Mouse (Mus musculus) spleen, adult 2 months (tissue): Measurements from ENCODE around the gene Mymx. TPM values are rescaled to one million over a fixed set of nuclear protein-coding genes. Genes with fewer than 3 reads are reported as not detected.
"Not testable (repeated sequence)": the region's sequence is repeated elsewhere in the genome, so short reads cannot be mapped to it uniquely, and the experiment has no call there.

Experiments
- DNase-seq, 2 experiments: peaks; one replicate each; pipeline versions ENCODE4 v3.0.0 to v3.0.0-alpha.2; 2012 to 2021; ENCODE audit warnings: low spot score in 2 of 2, low read depth in 1 of 2
- H3K27ac ChIP-seq: fragments of 200-500 bp; 2 replicates; pipeline ENCODE4 v1.5.1; 2012; ENCODE audit warnings: low read length, inconsistent platforms; ENCODE audit not compliant: insufficient read depth
- H3K27me3 ChIP-seq: fragments of 200-500 bp; 2 replicates; pipeline ENCODE4 v1.6.1; 2012; ENCODE audit warnings: mild to moderate bottlenecking, moderate library complexity, low read length, inconsistent platforms; ENCODE audit not compliant: control insufficient read depth, insufficient read depth
- H3K36me3 ChIP-seq: fragments of 200-500 bp; 2 replicates; pipeline ENCODE4 v1.6.1; 2012; ENCODE audit warnings: mild to moderate bottlenecking, low read length, inconsistent platforms; ENCODE audit not compliant: control insufficient read depth, insufficient read depth
- H3K4me1 ChIP-seq: fragments of 200-500 bp; 2 replicates; pipeline ENCODE4 v1.6.1; 2011; ENCODE audit warnings: inconsistent platforms; ENCODE audit not compliant: control insufficient read depth, insufficient read depth, insufficient read length
- H3K4me3 ChIP-seq: fragments of 200-500 bp; 2 replicates; pipeline ENCODE4 v1.5.1; 2011; ENCODE audit warnings: mild to moderate bottlenecking, inconsistent platforms; ENCODE audit not compliant: insufficient read depth, insufficient read length; ENCODE audit errors: extremely low read depth
- CTCF ChIP-seq: fragments of 200-500 bp; IDR thresholded peaks from 2 replicates; pipeline ENCODE4 v1.5.1; 2011; ENCODE audit warnings: mild to moderate bottlenecking, inconsistent platforms; ENCODE audit not compliant: insufficient read depth, insufficient read length, insufficient replicate concordance; ENCODE audit errors: extremely low read depth
- POLR2A ChIP-seq: fragments of 200-500 bp; IDR thresholded peaks from 2 replicates; pipeline ENCODE4 v1.6.1; 2011; ENCODE audit warnings: low read depth, low read length, inconsistent platforms
- WGBS: fragments of 180-500 bp; shearing (Covaris S2); methylation state at CpG from one replicate; pipeline ENCODE4 v1.1.7; 2018; 5-methylcytosine and 5-hydroxymethylcytosine counted together
- polyA plus RNA-seq: library from polyadenylated mRNA; depleted of rRNA; stranded (reverse); fragments of >200 nt; gene quantifications from 2 replicates; pipeline ENCODE4 v1.2.3, GENCODE M21; 2012

Mymx gene
- polyA plus RNA-seq, 1 experiment: not detected

GRCm38 (mm10) chr17:45630992-45631391 is 29.1 kb upstream of the Mymx start:
- H3K27ac ChIP-seq: no peak overlapping the region
- no peaks in the 10 kb centered on the region for H3K27me3 ChIP-seq
- WGBS: 78% methylated on average over 3 of the region's 3 CpGs

GRCm38 (mm10) chr17:45629861-45630694 is 28.2 kb upstream of the Mymx start:
- Histone ChIP-seq H3K4me1 (peaks cover 7% of the 10 kb centered on the region; the same call in 1 of the 2 replicates), H3K27ac (no peak overlapping the region; the same call in 1 of the 2 replicates), H3K4me3 (peak overlapping the region; percentile 30; the same call in 1 of the 2 replicates), H3K27me3 (no peaks in the 10 kb centered on the region), H3K36me3 (no peaks in the 10 kb centered on the region)
- peak; percentile 49 to 55 for DNase-seq
- WGBS: 6% methylated on average over 34 of the region's 34 CpGs
- TF ChIP-seq CTCF: peak; percentile 20; the same call in 1 of the 2 replicates
- TF ChIP-seq POLR2A: no peak

More at GRCm38 (mm10) chr17:45630992-45631391, 29.1 kb upstream of the Mymx start:
- TF ChIP-seq CTCF (no peak), POLR2A (no peak)
- no peak overlapping the region for H3K4me3 ChIP-seq
- H3K4me1 ChIP-seq: peaks cover 7% of the 10 kb centered on the region; the same call in 1 of the 2 replicates
- no peak for DNase-seq
- H3K36me3 ChIP-seq: no peaks in the 10 kb centered on the region

GRCm38 (mm10) chr17:45628885-45629855 is 27.3 kb upstream of the Mymx start:
- no peak overlapping the region for H3K4me3 ChIP-seq
- DNase-seq: no peak
- no peaks in the 10 kb centered on the region for H3K27me3 ChIP-seq
- no peak overlapping the region; the same call in 1 of the 2 replicates for H3K27ac ChIP-seq
- no peak for TF ChIP-seq POLR2A
- TF ChIP-seq CTCF: no peak
- 36% methylated on average over 13 of the region's 13 CpGs for WGBS
- H3K4me1 ChIP-seq: peaks cover 7% of the 10 kb centered on the region; the same call in 1 of the 2 replicates
- H3K36me3 ChIP-seq: no peaks in the 10 kb centered on the region

- no peaks in the 10 kb centered on the region for H3K27me3 ChIP-seq
- TF ChIP-seq CTCF (no peak), POLR2A (no peak)
- DNase-seq: no peak
- peaks cover 7% of the 10 kb centered on the region; the same call in 1 of the 2 replicates for H3K4me1 ChIP-seq
- H3K36me3 ChIP-seq: no peaks in the 10 kb centered on the region
- H3K27ac ChIP-seq: no peak overlapping the region
- 39% methylated on average over 3 of the region's 3 CpGs for WGBS
- H3K4me3 ChIP-seq: no peak overlapping the region
Observed at GRCm38 (mm10) chr17:45628160-45628559, 26.3 kb upstream of the Mymx start.

GRCm38 (mm10) chr17:45626577-45627134 is 24.8 kb upstream of the Mymx start:
- no peaks in the 10 kb centered on the region for H3K36me3 ChIP-seq
- peaks cover 7% of the 10 kb centered on the region; the same call in 1 of the 2 replicates for H3K4me1 ChIP-seq
- no peaks in the 10 kb centered on the region for H3K27me3 ChIP-seq
- H3K4me3 ChIP-seq: no peak overlapping the region
- DNase-seq: peak; percentile 56 to 73
- WGBS: 22% methylated on average over 15 of the region's 15 CpGs
- no peak overlapping the region for H3K27ac ChIP-seq
- peak; percentile 64; the same call in 1 of the 2 replicates for TF ChIP-seq CTCF
- TF ChIP-seq POLR2A: no peak

- not testable (repeated sequence) for H3K4me3 ChIP-seq, H3K27me3 ChIP-seq, DNase-seq, H3K27ac ChIP-seq, H3K4me1 ChIP-seq, H3K36me3 ChIP-seq
- 68% methylated on average over 8 of the region's 8 CpGs for WGBS
Observed at GRCm38 (mm10) chr17:45623425-45623824, 21.5 kb upstream of the Mymx start.
